Mouse (Mus musculus): ENCODE measurements around the gene Zfp385b. TPM values are rescaled to one million over a fixed set of nuclear protein-coding genes. Genes with fewer than 3 reads are reported as not detected.

Zfp385b gene
- polyA plus RNA-seq, 1 experiment from 2014 or later, result 14.1 TPM

DNA sequence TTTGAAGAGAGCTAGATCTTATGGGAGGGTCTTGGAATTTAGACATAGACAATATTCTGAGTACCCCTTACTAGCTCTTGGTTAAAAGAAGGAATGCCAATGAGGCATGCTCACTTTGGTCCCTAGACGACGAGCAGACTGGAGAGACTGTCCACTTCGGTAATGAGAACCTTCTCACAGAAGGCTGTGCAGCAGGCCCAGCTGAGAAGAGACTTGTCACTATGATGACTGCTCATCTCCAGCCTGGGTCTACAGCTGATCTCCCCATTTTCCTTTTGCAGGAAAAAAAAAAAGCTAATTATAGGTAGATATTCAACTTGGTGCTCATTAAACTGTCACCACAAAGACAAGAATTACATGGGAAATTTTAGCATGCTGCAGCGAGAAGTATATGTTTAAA, 262.5 kb downstream of the Zfp385b start:
- H3K9me3 ChIP-seq (ENCODE audit: control insufficient read depth, low read length), result no peaks in the 10 kb centered on the region
- H3K4me2 ChIP-seq (replicated peaks), result no peak overlapping the region
- no peak overlapping the region for H3K4me3 ChIP-seq (replicated peaks; ENCODE audit: low read length)
- peaks cover 4% of the 10 kb centered on the region; the same call in 1 of the 2 replicates for H3K4me1 ChIP-seq (replicated peaks; ENCODE audit: control insufficient read depth, insufficient read depth, low read length)
- 78% methylated on average over 4 of the region's 4 CpGs for WGBS
- no peak overlapping the region for H3K9ac ChIP-seq
- H3K36me3 ChIP-seq (replicated peaks; ENCODE audit: control insufficient read depth, insufficient read depth), result no peaks in the 10 kb centered on the region
- no peak for DNase-seq (ENCODE audit: low spot score)
- no peak for ATAC-seq (ENCODE audit: low FRiP score)
- no peaks in the 10 kb centered on the region for H3K27me3 ChIP-seq (ENCODE audit: control insufficient read depth, insufficient read depth, low read length)
- no peak overlapping the region for H3K27ac ChIP-seq

DNA sequence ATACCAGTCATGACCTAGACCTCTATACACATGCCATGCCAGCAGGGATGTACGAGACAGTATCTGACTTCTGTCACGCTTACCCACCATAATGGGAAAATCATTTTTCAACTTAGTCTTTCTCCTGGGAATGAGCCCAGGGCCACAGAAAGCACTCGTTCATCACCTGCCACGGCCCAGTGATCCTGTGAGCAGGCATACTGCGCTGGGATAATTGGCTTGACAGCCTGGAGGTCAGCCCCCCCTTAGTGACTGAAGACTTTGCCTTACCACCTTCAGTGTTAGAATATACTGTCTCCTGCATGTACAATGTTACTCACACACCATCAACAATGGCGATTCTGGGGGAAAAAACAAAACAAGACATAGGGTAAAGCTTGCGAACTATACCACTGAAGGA, 263.5 kb downstream of the Zfp385b start:
- no peak overlapping the region for H3K4me2 ChIP-seq (replicated peaks)
- DNase-seq (ENCODE audit: low spot score), result no peak
- H3K4me3 ChIP-seq (replicated peaks; ENCODE audit: low read length), result no peak overlapping the region
- H3K27me3 ChIP-seq (ENCODE audit: control insufficient read depth, insufficient read depth, low read length), result no peaks in the 10 kb centered on the region
- H3K4me1 ChIP-seq (replicated peaks; ENCODE audit: control insufficient read depth, insufficient read depth, low read length), result peaks cover 4% of the 10 kb centered on the region; the same call in 1 of the 2 replicates
- H3K9me3 ChIP-seq (ENCODE audit: control insufficient read depth, low read length), result no peaks in the 10 kb centered on the region
- WGBS, result 36% methylated on average over 7 of the region's 7 CpGs
- ATAC-seq (ENCODE audit: low FRiP score), result 0 out of 2 replicates have a peak, but pooled peaks have one; percentile 48
- H3K27ac ChIP-seq, result no peak overlapping the region
- H3K9ac ChIP-seq, result no peak overlapping the region
- no peaks in the 10 kb centered on the region for H3K36me3 ChIP-seq (replicated peaks; ENCODE audit: control insufficient read depth, insufficient read depth)

DNA sequence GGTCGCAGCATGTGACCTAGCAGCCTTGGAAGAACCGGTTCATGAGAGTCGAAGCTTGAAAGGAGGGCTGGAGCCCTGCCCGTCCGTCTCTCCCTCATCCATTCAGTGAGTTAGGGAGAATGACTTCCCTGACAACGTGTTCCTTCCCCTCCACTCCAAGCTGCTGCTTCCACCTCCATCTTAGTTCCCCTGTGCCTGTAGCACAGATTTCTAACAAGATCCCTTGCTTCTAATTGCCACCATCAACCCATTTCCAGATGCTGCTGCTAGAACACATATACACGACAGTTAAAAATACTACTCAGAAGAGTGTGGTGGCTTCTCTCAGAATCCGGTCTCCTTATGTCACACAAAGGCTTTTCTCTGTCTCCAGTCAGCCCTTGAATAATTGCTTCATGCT, 266.8 kb downstream of the Zfp385b start:
- ATAC-seq (ENCODE audit: low FRiP score), result no peak
- no peak for DNase-seq (ENCODE audit: low spot score)
- WGBS, result 49% methylated on average over 8 of the region's 8 CpGs

DNA sequence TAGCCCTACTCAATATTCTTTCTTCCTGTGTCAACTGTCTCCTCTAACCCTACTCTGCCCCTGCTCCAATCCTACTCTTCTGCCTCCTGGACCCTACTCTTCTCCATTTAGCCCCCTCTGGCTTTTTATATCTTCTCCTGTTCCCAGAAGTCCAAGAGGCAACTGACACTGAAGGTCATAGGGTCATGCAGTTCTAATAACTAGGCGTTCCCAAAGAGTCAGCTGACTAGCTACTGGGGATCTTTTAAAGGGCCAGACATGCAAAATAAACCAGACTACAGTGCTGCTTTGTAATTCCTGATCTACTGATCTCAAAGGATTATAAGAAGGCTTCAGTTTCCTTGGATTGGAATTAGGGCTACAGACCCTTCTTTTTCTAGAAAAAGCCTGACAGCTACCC, 276.1 kb downstream of the Zfp385b start:
- no peak overlapping the region for H3K4me3 ChIP-seq (replicated peaks; ENCODE audit: low read length)
- no peak for DNase-seq (ENCODE audit: low spot score)
- H3K4me1 ChIP-seq (replicated peaks; ENCODE audit: control insufficient read depth, insufficient read depth, low read length), result no peaks in the 10 kb centered on the region
- no peaks in the 10 kb centered on the region for H3K27me3 ChIP-seq (ENCODE audit: control insufficient read depth, insufficient read depth, low read length)
- no peak for ATAC-seq (ENCODE audit: low FRiP score)
- no peak overlapping the region for H3K4me2 ChIP-seq (replicated peaks)
- H3K9ac ChIP-seq, result no peak overlapping the region
- H3K9me3 ChIP-seq (ENCODE audit: control insufficient read depth, low read length), result no peaks in the 10 kb centered on the region
- H3K36me3 ChIP-seq (replicated peaks; ENCODE audit: control insufficient read depth, insufficient read depth), result no peaks in the 10 kb centered on the region
- 34% methylated on average over 1 of the region's 1 CpGs for WGBS
- no peak overlapping the region for H3K27ac ChIP-seq

More for the DNA sequence above, 266.8 kb downstream of the Zfp385b start:
- no peaks in the 10 kb centered on the region for H3K27me3 ChIP-seq (ENCODE audit: control insufficient read depth, insufficient read depth, low read length)
- H3K4me2 ChIP-seq (replicated peaks), result no peak overlapping the region
- H3K9me3 ChIP-seq (ENCODE audit: control insufficient read depth, low read length), result no peaks in the 10 kb centered on the region
- H3K4me1 ChIP-seq (replicated peaks; ENCODE audit: control insufficient read depth, insufficient read depth, low read length), result peaks cover 4% of the 10 kb centered on the region; the same call in 1 of the 2 replicates
- H3K4me3 ChIP-seq (replicated peaks; ENCODE audit: low read length), result no peak overlapping the region
- H3K36me3 ChIP-seq (replicated peaks; ENCODE audit: control insufficient read depth, insufficient read depth), result no peaks in the 10 kb centered on the region
- H3K9ac ChIP-seq, result no peak overlapping the region
- H3K27ac ChIP-seq, result no peak overlapping the region

DNA sequence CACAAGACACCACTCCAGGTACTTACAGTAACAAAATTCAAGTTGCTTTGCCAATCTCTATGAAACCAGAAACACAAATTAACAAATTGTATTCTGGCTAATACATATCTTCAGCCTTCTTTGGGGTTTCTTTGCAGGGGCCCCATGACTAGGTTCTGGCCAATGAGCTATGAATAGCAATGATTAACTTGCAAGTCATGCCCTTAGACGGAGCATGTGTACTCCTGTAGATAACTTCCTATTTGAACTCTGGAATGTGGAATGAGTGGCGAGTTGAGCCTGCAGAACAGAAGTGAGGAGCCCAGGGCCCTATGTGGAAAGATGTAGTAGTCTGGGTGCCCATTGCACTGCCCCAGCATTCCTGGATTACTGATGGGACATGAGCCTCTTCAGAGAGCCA, 276.8 kb downstream of the Zfp385b start:
- 71% methylated on average over 2 of the region's 2 CpGs for WGBS
- Histone ChIP-seq H3K27ac (no peak overlapping the region), H3K27me3 (ENCODE audit: control insufficient read depth, insufficient read depth, low read length) (no peaks in the 10 kb centered on the region), H3K36me3 (replicated peaks; ENCODE audit: control insufficient read depth, insufficient read depth) (no peaks in the 10 kb centered on the region), H3K4me2 (replicated peaks) (no peak overlapping the region), H3K4me1 (replicated peaks; ENCODE audit: control insufficient read depth, insufficient read depth, low read length) (no peaks in the 10 kb centered on the region), H3K9me3 (ENCODE audit: control insufficient read depth, low read length) (no peaks in the 10 kb centered on the region), H3K9ac (no peak overlapping the region), H3K4me3 (replicated peaks; ENCODE audit: low read length) (no peak overlapping the region)
- ATAC-seq (ENCODE audit: low FRiP score), result no peak
- DNase-seq (ENCODE audit: low spot score), result no peak

DNA sequence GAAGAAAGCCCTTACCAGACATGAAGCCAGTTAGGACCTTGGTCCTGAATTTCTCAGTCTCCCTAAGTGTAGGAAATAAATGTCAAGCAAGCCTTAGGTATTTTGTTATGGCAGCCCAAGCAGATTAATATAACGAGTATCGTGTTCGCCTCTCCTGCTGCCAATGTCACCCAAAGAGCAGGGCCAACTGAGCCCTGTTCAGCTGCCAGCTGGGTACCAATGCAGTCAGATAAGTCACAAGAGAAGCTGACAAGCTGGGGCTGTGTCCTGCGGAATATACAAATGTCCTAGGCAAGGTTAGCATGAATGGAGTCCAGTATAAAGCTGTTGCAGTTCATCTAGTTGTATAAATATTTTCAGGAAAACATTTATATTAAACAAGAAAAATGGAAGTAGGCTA, 277.8 kb downstream of the Zfp385b start:
- no peak overlapping the region for H3K4me3 ChIP-seq (replicated peaks; ENCODE audit: low read length)
- no peak overlapping the region for H3K9ac ChIP-seq
- no peak overlapping the region for H3K4me2 ChIP-seq (replicated peaks)
- ATAC-seq (ENCODE audit: low FRiP score), result no peak
- no peak overlapping the region for H3K27ac ChIP-seq
- no peaks in the 10 kb centered on the region for H3K27me3 ChIP-seq (ENCODE audit: control insufficient read depth, insufficient read depth, low read length)
- H3K36me3 ChIP-seq (replicated peaks; ENCODE audit: control insufficient read depth, insufficient read depth), result no peaks in the 10 kb centered on the region
- H3K9me3 ChIP-seq (ENCODE audit: control insufficient read depth, low read length), result no peaks in the 10 kb centered on the region
- 82% methylated on average over 4 of the region's 4 CpGs for WGBS
- no peaks in the 10 kb centered on the region for H3K4me1 ChIP-seq (replicated peaks; ENCODE audit: control insufficient read depth, insufficient read depth, low read length)
- no peak for DNase-seq (ENCODE audit: low spot score)

DNA sequence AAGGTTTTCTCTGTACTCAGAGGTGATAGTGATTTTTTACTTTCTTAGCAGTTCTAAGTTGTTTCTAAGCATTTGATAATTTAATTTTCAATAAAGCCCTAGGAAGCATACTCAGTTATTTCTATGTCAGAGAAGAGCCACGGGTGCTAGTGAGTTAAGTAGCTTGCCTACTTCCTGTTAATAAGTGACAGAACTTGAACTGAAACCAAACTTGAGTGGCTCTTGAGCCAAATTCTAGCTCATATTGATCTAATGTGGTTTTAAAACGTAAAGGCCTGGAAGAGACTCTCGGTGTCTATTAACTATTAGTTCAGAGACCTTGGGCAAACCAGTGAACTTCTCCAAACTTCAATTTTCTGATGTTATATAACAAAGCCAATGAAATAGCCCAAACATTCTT, 278.6 kb downstream of the Zfp385b start:
- no peaks in the 10 kb centered on the region for H3K4me1 ChIP-seq (replicated peaks; ENCODE audit: control insufficient read depth, insufficient read depth, low read length)
- no peak overlapping the region for H3K9ac ChIP-seq
- no peak overlapping the region for H3K4me2 ChIP-seq (replicated peaks)
- no peaks in the 10 kb centered on the region for H3K9me3 ChIP-seq (ENCODE audit: control insufficient read depth, low read length)
- no peak for DNase-seq (ENCODE audit: low spot score)
- H3K27ac ChIP-seq, result no peak overlapping the region
- 89% methylated on average over 3 of the region's 3 CpGs for WGBS
- H3K27me3 ChIP-seq (ENCODE audit: control insufficient read depth, insufficient read depth, low read length), result no peaks in the 10 kb centered on the region
- no peak overlapping the region for H3K4me3 ChIP-seq (replicated peaks; ENCODE audit: low read length)
- ATAC-seq (ENCODE audit: low FRiP score), result no peak
- H3K36me3 ChIP-seq (replicated peaks; ENCODE audit: control insufficient read depth, insufficient read depth), result no peaks in the 10 kb centered on the region

DNA sequence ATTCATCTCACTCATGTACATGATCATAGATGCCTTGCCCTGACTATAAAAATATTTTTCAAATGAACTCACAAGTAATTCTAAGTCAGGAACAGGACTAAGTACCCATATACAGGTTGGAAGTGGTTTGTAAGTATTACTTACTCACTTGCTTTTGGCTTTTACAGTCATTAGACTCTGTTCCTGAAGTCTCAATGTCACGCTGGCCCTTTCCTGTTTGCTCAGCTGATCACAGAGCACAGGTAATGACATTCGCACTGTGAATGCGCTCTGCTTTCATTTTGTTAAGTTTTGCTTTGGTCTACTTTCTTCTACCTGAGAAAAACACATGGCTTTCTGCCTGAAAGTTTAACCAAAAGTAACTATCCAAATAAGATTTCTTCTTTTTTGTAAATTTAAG, 282.9 kb downstream of the Zfp385b start:
- WGBS, result 92% methylated on average over 3 of the region's 3 CpGs
- Histone ChIP-seq H3K9me3 (ENCODE audit: control insufficient read depth, low read length) (no peaks in the 10 kb centered on the region), H3K27me3 (ENCODE audit: control insufficient read depth, insufficient read depth, low read length) (no peaks in the 10 kb centered on the region), H3K36me3 (replicated peaks; ENCODE audit: control insufficient read depth, insufficient read depth) (no peaks in the 10 kb centered on the region), H3K9ac (no peak overlapping the region), H3K27ac (no peak overlapping the region), H3K4me3 (replicated peaks; ENCODE audit: low read length) (no peak overlapping the region), H3K4me1 (replicated peaks; ENCODE audit: control insufficient read depth, insufficient read depth, low read length) (no peaks in the 10 kb centered on the region), H3K4me2 (replicated peaks) (no peak overlapping the region)
- ATAC-seq (ENCODE audit: low FRiP score) (no peak), DNase-seq (ENCODE audit: low spot score) (no peak)

DNA sequence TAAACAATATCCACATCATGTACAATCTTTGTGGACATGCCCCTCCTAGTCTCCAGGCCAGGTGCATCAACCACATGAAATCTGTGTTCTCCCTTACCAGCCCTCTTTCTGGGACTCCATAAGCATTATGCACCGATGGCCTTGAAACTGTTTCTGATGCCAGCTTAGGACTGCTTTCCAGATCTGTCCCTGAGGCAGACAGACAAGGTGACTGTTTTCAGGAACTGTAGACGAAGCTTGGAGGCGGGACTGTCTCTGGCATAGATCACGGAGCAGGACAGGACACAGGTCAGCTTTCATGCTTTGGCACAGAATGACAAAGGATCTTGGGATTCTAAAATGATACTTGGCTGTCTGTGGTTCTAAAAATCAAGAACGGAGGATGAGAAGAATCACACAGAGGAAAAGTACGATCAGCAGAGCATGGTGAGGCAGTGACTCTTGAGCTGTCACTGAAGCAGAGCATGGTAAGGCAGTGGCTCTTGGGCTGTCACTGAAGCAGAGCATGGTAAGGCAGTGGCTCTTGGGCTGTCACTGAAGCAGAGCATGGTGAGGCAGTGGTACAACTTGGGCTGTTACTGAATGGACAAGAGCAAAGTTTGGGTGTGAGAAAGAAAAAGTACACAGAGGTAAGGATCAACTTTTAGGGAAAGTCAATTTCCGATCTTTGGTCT, 291.2 kb downstream of the Zfp385b start:
- no peak overlapping the region for H3K4me2 ChIP-seq (replicated peaks)
- 89% methylated on average over 7 of the region's 7 CpGs for WGBS
- H3K27ac ChIP-seq, result no peak overlapping the region
- H3K36me3 ChIP-seq (replicated peaks; ENCODE audit: control insufficient read depth, insufficient read depth), result no peaks in the 10 kb centered on the region
- H3K4me1 ChIP-seq (replicated peaks; ENCODE audit: control insufficient read depth, insufficient read depth, low read length), result no peaks in the 10 kb centered on the region
- H3K27me3 ChIP-seq (ENCODE audit: control insufficient read depth, insufficient read depth, low read length), result no peaks in the 10 kb centered on the region
- DNase-seq (ENCODE audit: low spot score) (no peak), ATAC-seq (ENCODE audit: low FRiP score) (no peak)
- H3K4me3 ChIP-seq (replicated peaks; ENCODE audit: low read length), result no peak overlapping the region
- no peak overlapping the region for H3K9ac ChIP-seq
- no peaks in the 10 kb centered on the region for H3K9me3 ChIP-seq (ENCODE audit: control insufficient read depth, low read length)

DNA sequence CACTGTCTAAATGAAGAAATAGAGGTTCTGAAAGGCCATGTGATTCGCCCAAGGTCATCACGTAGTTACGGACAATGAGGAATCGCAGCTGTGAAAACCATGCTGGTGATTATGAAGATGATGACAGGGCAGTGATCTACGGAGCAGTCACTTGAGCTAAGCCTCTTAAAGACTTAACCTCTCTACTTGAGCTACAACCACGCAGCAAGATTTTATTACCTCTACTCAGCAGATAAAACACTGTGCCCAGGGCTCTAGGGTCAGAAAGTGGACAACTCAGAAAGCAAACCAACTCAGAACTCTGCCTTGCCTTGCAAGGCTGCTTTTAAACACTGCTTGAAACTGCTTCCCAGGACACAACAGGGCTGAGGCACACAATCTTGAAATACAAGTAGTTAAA, 291.8 kb downstream of the Zfp385b start:
- Histone ChIP-seq H3K9ac (no peak overlapping the region), H3K27ac (no peak overlapping the region), H3K9me3 (ENCODE audit: control insufficient read depth, low read length) (no peaks in the 10 kb centered on the region), H3K4me2 (replicated peaks) (no peak overlapping the region), H3K27me3 (ENCODE audit: control insufficient read depth, insufficient read depth, low read length) (no peaks in the 10 kb centered on the region), H3K36me3 (replicated peaks; ENCODE audit: control insufficient read depth, insufficient read depth) (no peaks in the 10 kb centered on the region), H3K4me1 (replicated peaks; ENCODE audit: control insufficient read depth, insufficient read depth, low read length) (no peaks in the 10 kb centered on the region), H3K4me3 (replicated peaks; ENCODE audit: low read length) (no peak overlapping the region)
- no peak for DNase-seq (ENCODE audit: low spot score)
- no peak for ATAC-seq (ENCODE audit: low FRiP score)
- WGBS, result 89% methylated on average over 6 of the region's 6 CpGs
